Mouse (Mus musculus) embryonic facial prominence, embryonic 14.5 days (tissue): ENCODE data around the gene Palm2. TPM values are rescaled to one million over a fixed set of nuclear protein-coding genes. Genes with fewer than 3 reads are reported as not detected.

Source experiments
- ATAC-seq: fragments of 200-750 bp; cut with Nextera tagmentation; 2 replicates; pipeline ENCODE4 v1.8.0; 2017; ENCODE audit warnings: low read depth, moderate number of reproducible peaks, moderate TSS enrichment
- DNase-seq: peaks from one replicate; pipeline ENCODE4 v3.0.0-alpha.2; 2015; ENCODE audit warnings: low spot score
- H3K27ac ChIP-seq: fragments of 300-500 bp; sonication (generic); replicated peaks from 2 replicates; pipeline ENCODE4 v1.5.1; 2014; ENCODE audit warnings: low read depth, mild to moderate bottlenecking, low read length, moderate library complexity
- H3K27me3 ChIP-seq: fragments of 300-500 bp; sonication (generic); replicated peaks from 2 replicates; pipeline ENCODE4 v1.6.1; 2014; ENCODE audit warnings: low read length; ENCODE audit not compliant: control insufficient read depth, insufficient read depth
- H3K36me3 ChIP-seq: fragments of 300-500 bp; sonication (generic); 2 replicates; pipeline ENCODE4 v1.6.1; 2014; ENCODE audit warnings: low read length, mixed read lengths; ENCODE audit not compliant: control insufficient read depth, insufficient read depth
- H3K4me1 ChIP-seq: fragments of 300-500 bp; sonication (generic); 2 replicates; pipeline ENCODE4 v1.6.1; 2014; ENCODE audit warnings: antibody characterized with exemption, low read length; ENCODE audit not compliant: control insufficient read depth, insufficient read depth
- H3K4me2 ChIP-seq: fragments of 300-500 bp; sonication (generic); 2 replicates; pipeline ENCODE4 v1.6.1; 2014; ENCODE audit warnings: low read depth, mild to moderate bottlenecking, low read length, moderate library complexity, mixed read lengths
- H3K4me3 ChIP-seq: fragments of 300-500 bp; sonication (generic); 2 replicates; pipeline ENCODE4 v1.5.1; 2014; ENCODE audit warnings: low read depth, mild to moderate bottlenecking, low read length
- H3K9ac ChIP-seq: fragments of 300-500 bp; sonication (generic); 2 replicates; pipeline ENCODE4 v1.6.1; 2014; ENCODE audit warnings: low read depth, mild to moderate bottlenecking, low read length, moderate library complexity, mixed read lengths
- H3K9me3 ChIP-seq: fragments of 300-500 bp; sonication (generic); 2 replicates; pipeline ENCODE4 v1.6.1; 2016; ENCODE audit warnings: low read length; ENCODE audit not compliant: control insufficient read depth
- WGBS: fragments of 180-500 bp; shearing (Covaris S2); extraction: QIAGEN DNeasy Blood & Tissue Kit; methylation state at CpG from one replicate; pipeline ENCODE4 v1.1.7; 2014; 5-methylcytosine and 5-hydroxymethylcytosine counted together
- polyA plus RNA-seq: library from polyadenylated mRNA; unstranded; fragments of >200 nt; fragmentation: Nextera tagmentation; extraction: Ambion mirVana; gene quantifications from 2 replicates; pipeline ENCODE4 v1.2.1, GENCODE M21; 2014

Gene Palm2
- polyA plus RNA-seq, 1 experiment from 2014 or later, result 7.6 TPM

DNA sequence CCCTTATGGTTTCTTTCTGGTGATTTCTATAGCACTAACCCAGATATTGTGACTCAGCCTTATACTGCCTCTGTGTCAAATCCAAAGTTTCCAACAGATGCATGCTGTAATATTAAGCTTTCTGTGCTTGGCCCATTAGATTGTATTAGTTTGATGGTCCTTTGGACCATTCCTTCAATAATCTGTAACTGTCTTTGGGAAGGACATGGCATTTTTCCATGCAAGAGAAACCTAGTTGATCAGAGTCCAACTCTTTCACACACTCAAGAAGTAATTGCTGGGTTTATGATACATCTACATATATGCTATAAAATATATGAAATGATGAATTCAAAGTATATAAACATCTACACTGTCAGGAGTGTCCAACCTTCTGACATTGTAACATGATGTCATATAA, 281.8 kb downstream of the Palm2 start:
- no peak overlapping the region for H3K4me2 ChIP-seq
- H3K4me3 ChIP-seq, result no peak overlapping the region
- H3K27me3 ChIP-seq, result no peaks in the 10 kb centered on the region
- H3K27ac ChIP-seq, result no peak overlapping the region
- H3K9me3 ChIP-seq, result no peaks in the 10 kb centered on the region
- no peaks in the 10 kb centered on the region; the same call in 1 of the 2 replicates for H3K4me1 ChIP-seq
- no peak overlapping the region for H3K9ac ChIP-seq
- ATAC-seq, result no peak
- no peaks in the 10 kb centered on the region for H3K36me3 ChIP-seq
- DNase-seq, result no peak

DNA sequence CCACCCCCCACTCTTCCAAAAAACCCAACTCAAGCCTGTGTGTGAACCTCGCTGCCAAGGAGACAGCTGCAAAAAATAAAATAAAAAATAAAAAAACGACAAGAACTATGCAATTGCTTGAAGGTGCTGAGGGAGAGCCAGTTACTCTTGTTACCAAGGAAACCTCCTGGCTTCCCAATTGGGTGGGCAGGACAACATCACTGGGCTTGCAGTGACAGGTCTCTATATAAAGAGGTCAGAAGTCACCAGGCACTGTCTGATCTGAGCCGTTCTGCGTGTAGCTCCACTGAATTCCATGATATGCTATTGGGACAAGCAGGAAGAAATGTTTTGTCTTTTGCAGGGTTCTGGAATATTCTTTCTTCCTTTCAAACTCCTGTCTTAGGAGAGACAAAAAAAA, 282.7 kb downstream of the Palm2 start:
- no peaks in the 10 kb centered on the region for H3K27me3 ChIP-seq
- H3K4me1 ChIP-seq, result no peaks in the 10 kb centered on the region; the same call in 1 of the 2 replicates
- no peak overlapping the region for H3K4me3 ChIP-seq
- DNase-seq (peak; percentile 23), ATAC-seq (no peak)
- no peak overlapping the region for H3K4me2 ChIP-seq
- no peak overlapping the region for H3K27ac ChIP-seq
- no peaks in the 10 kb centered on the region for H3K9me3 ChIP-seq
- WGBS, result 33% methylated on average over 4 of the region's 4 CpGs
- no peaks in the 10 kb centered on the region for H3K36me3 ChIP-seq
- H3K9ac ChIP-seq, result no peak overlapping the region

DNA sequence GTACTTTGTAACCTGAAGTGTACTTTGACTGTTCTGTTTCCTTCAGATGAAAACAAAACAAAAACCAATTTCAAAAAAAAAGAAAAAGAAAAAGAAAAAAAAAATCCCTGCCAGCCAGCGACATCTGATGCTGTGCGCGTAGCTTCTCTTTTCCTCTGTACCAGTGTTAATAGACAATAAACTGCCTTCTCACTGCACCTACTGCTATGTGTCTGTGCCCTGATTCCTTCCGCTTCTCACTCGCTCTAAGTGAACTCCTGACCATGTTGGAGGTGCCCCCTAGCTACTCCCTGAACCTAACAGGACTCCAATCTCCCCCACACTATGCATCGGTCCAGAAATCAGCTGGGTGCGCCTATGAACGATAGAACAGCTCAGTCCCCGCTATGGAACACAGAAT, 283.3 kb downstream of the Palm2 start, which contains the start of gene Akap2:
Gene Akap2, plus strand, starts transcription at position 304 of the 400 bp plus-strand sequence.
- Histone ChIP-seq H3K4me2 (no peak within 1 kb of the TSS), H3K9me3 (no peaks in the 10 kb centered on the region), H3K27ac (no peak within 1 kb of the TSS), H3K4me3 (no peak within 1 kb of the TSS), H3K4me1 (no peaks in the 10 kb centered on the region; the same call in 1 of the 2 replicates), H3K27me3 (no peaks in the 10 kb centered on the region), H3K36me3 (no peaks in the 10 kb centered on the region), H3K9ac (no peak within 1 kb of the TSS)
- ATAC-seq (no peak), DNase-seq (no peak)
- WGBS, result 82% methylated on average over 9 of the region's 9 CpGs

DNA sequence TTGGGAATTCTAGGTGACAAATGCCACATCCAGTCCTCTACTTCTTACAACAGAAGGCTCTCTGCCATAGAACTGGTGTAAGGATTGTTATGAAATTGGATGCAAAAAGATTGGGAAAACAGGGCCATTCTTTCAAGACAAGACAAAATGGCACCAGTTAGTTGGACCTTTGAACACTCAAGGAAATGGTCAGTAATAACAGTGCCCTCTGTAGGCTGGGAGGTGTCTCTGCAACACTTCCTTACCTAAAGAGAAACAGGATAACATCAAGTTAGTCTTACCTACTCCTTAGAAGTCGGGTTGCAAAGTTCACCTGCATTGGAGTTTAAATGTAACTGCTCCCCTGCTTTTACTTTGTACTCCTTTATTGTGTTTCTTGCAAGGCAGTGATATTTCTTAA, 285.3 kb downstream of the Palm2 start:
- H3K9me3 ChIP-seq, result no peaks in the 10 kb centered on the region
- no peaks in the 10 kb centered on the region; the same call in 1 of the 2 replicates for H3K4me1 ChIP-seq
- H3K4me3 ChIP-seq, result no peak overlapping the region
- no peak for DNase-seq
- no peak for ATAC-seq
- no peaks in the 10 kb centered on the region for H3K36me3 ChIP-seq
- no peak overlapping the region for H3K9ac ChIP-seq
- no peaks in the 10 kb centered on the region for H3K27me3 ChIP-seq
- H3K4me2 ChIP-seq, result no peak overlapping the region
- H3K27ac ChIP-seq, result no peak overlapping the region
- WGBS, result 87% methylated on average over 1 of the region's 1 CpGs

DNA sequence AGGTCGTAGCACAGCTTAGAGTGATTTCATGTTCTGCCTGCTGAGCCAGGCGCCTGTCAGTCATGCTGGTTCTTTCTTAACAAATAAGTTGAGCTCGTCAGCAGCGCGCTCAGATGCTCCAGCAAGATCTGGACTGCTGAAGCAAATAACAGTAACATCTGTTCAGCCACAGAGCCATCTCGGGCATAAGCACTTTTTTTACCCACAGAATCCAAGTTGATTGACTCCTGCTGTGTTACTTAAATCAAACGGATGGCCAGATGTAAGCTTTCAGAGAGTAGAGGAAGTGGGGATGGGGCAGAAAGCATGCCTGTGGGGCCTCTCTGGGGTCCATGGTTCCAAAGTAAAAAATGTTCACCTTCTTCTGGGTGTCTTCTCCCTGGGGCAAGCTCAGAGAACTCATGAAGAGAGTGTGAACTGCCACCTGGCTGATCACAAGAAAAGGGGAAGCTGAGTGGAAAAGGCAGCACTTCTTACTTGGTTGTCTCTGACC, 286.9 kb downstream of the Palm2 start:
- DNase-seq, result peak; percentile 91
- no peaks in the 10 kb centered on the region; the same call in 1 of the 2 replicates for H3K4me1 ChIP-seq
- H3K4me2 ChIP-seq, result no peak overlapping the region
- H3K36me3 ChIP-seq, result no peaks in the 10 kb centered on the region
- 0 out of 2 replicates have a peak overlapping the region, but pooled peaks have one; percentile 44 for H3K27ac ChIP-seq
- H3K4me3 ChIP-seq, result no peak overlapping the region
- no peaks in the 10 kb centered on the region for H3K9me3 ChIP-seq
- H3K27me3 ChIP-seq, result no peaks in the 10 kb centered on the region
- H3K9ac ChIP-seq, result no peak overlapping the region
- peak; percentile 63; the same call in 1 of the 2 replicates for ATAC-seq
- WGBS, result 17% methylated on average over 7 of the region's 7 CpGs

DNA sequence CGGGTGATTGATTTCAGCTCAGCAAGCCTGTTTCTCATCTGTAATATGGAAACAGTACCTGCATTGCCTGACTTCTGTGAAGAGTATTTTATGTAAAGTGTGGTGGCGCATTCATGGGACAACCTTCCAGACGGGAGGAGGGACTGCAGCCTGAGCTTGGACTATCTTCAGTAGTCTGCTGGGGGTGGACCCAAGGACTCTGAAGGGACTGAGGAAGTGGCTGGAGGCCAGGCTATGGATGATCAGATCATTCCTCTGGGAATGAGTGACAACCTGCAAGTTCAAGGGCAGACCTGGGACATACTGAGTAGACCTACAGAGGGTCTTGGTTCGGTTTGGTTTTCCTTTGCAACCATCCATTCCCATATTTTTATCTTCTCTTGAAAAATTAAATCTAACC, 288.2 kb downstream of the Palm2 start:
- Histone ChIP-seq H3K27me3 (no peaks in the 10 kb centered on the region), H3K9me3 (no peaks in the 10 kb centered on the region), H3K9ac (no peak overlapping the region), H3K4me3 (no peak overlapping the region), H3K4me2 (no peak overlapping the region), H3K36me3 (no peaks in the 10 kb centered on the region), H3K4me1 (no peaks in the 10 kb centered on the region; the same call in 1 of the 2 replicates), H3K27ac (no peak overlapping the region)
- WGBS, result 79% methylated on average over 4 of the region's 4 CpGs
- DNase-seq, result no peak
- no peak for ATAC-seq

DNA sequence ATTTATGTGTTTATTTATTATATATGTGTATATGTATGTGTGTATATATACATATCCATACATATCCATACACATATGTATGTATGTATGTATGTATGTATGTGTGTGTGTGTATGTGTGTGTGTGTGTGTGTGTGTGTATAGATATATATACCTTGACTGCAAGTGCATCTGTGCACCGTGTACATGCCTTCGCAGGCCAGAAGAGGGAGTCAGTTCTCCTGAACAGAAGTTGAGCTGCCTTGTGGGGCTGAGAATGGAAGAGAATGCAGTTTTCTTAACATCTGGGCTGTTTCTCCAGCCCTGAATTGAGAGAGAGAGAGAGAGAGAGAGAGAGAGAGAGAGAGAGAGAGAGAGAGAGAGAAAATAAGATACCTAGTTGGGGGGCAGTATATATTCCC, 289.6 kb downstream of the Palm2 start:
- 53% methylated on average over 2 of the region's 2 CpGs for WGBS
- Histone ChIP-seq H3K4me3 (no peak overlapping the region), H3K27ac (no peak overlapping the region), H3K4me2 (no peak overlapping the region), H3K27me3 (no peaks in the 10 kb centered on the region), H3K9me3 (no peaks in the 10 kb centered on the region), H3K4me1 (no peaks in the 10 kb centered on the region; the same call in 1 of the 2 replicates), H3K9ac (no peak overlapping the region), H3K36me3 (no peaks in the 10 kb centered on the region)
- no peak for ATAC-seq
- peak; percentile 25 for DNase-seq

DNA sequence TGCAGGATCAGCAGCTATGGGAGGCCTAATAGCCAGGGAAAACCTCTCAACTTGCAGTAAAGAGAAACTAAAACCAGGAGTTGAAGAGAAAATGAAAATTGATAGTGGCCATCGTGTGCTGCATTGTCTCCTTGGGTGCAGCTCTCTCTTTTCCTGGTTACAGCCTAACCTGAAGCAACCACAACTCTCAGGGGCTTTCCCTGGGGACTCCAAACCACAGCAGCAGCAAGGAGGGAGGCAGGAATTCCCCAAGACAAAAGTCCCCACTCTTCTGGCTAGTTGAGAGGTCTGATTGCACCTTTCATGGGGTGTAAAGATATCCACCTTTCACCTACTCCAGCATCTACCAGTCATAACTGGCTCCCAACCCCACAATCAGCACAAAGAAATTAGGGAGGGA, 291.5 kb downstream of the Palm2 start:
- WGBS, result 55% methylated on average over 1 of the region's 1 CpGs
- Histone ChIP-seq H3K9me3 (no peaks in the 10 kb centered on the region), H3K36me3 (no peaks in the 10 kb centered on the region), H3K27ac (no peak overlapping the region), H3K27me3 (no peaks in the 10 kb centered on the region), H3K4me2 (no peak overlapping the region), H3K4me3 (no peak overlapping the region), H3K9ac (no peak overlapping the region), H3K4me1 (0 out of 2 replicates have a peak, but pooled peaks cover 2% of the 10 kb centered on the region)
- ATAC-seq, result no peak
- DNase-seq, result no peak

DNA sequence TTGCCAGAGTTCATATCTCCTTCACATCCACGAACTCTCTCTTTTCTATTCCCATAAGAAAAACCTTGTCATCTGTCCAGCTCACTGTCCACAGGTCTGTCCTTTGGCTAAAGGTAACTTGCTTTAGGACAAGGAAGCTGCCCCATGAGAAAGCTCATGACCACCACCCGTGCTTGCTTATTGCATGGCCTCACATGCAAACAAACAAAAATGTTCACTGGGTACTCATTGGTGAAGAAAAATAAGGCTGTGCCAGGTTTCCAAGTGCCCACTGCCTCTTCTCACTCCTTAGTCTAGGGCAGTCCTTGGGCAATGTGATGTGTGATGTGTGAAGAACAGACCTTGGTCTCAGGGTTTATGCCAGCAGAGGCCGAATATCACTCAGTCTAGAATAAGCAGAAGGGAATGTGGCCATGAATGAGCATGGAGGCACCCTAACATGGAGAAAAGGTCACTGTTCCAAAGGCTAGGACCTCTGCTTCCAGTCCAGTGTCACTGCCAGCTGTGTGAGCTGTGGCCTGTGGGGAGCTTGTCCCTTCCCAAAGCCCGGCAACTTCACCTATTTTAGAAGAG, 294.6 kb downstream of the Palm2 start:
- Histone ChIP-seq H3K4me2 (no peak overlapping the region), H3K27ac (no peak overlapping the region), H3K9ac (no peak overlapping the region), H3K27me3 (no peaks in the 10 kb centered on the region), H3K4me1 (0 out of 2 replicates have a peak, but pooled peaks cover 3% of the 10 kb centered on the region), H3K9me3 (no peaks in the 10 kb centered on the region), H3K36me3 (no peaks in the 10 kb centered on the region), H3K4me3 (no peak overlapping the region)
- DNase-seq (no peak), ATAC-seq (no peak)
- WGBS, result 86% methylated on average over 4 of the region's 4 CpGs
